Mouse (Mus musculus): Measurements from ENCODE around the gene Olfr389. TPM values are rescaled to one million over a fixed set of nuclear protein-coding genes. Genes with fewer than 3 reads are reported as not detected.

Gene Olfr389
- polyA plus RNA-seq (2012; rRNA removed; ENCODE audit: low replicate concordance) = not detected in 2 replicates

GRCm38 (mm10) chr11:73780613-73781012 lies at the start of gene Olfr389:
Gene Olfr389, minus strand, starts transcription at chr11:73780713.

DNA sequence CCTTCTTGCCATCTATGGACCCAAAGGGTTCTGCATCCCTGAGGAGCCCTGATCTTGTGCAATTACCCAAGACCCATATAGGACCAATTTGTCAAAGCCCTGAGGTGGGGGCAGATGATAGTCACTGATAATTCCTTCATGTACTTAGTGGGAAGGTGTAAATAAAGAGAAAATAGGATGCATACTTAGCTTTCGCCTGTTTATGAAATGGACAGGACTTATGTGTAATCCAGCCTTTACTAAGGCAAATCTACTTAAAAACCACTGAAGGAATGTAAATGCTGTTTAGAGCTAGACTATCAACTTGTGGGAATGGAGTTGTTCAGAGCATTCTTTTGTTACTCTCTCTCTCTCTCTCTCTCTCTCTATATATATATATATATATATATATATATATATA lies 36.4 kb upstream of the Olfr389 start, which contains the start of gene Olfr392:
Gene Olfr392 (minus strand): TSS at position 101 of the 400 bp plus-strand sequence.

GRCm38 (mm10) chr11:73802952-73803351 lies 22.4 kb upstream of the Olfr389 start, which contains the start of gene Olfr391-ps:
Gene Olfr391-ps, minus strand, starts transcription at chr11:73803052.

DNA sequence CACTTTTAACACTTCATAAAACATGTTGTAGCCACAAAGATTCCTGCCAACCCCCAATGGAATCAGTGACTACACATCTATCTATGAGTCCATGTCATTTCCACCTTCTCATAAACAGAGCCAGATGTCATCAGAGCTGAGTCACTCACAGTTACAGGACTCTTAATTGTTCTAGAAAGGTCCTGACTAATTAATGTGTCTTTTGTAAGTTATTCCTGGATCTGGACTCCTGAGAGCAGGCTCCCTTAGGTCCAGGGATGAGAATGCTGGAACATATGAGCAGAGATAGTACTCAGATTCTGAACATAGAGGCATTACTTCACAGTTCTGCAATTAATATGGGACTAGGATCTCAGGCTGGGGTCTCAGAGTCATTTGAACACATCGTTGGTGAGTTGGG lies 2.2 kb upstream of the Olfr389 start, which contains the start of gene Olfr390:
Gene Olfr390 (plus strand): TSS at position 301 of the 400 bp plus-strand sequence.

Other genes with a start within 250 kb of the Olfr389 start
- gene Olfr385, start 187.7 kb downstream of the Olfr389 start, polyA plus RNA-seq (2012; rRNA removed; ENCODE audit: low replicate concordance) = not detected in 2 replicates
- not detected in 2 replicates for gene Olfr384, start 182.1 kb downstream of the Olfr389 start, polyA plus RNA-seq (2012; rRNA removed; ENCODE audit: low replicate concordance)
- gene Zfp735, start 91.9 kb downstream of the Olfr389 start, polyA plus RNA-seq (2012; rRNA removed; ENCODE audit: low replicate concordance) = not detected in 2 replicates
- gene Olfr390, start 2.3 kb upstream of the Olfr389 start, polyA plus RNA-seq (2012; rRNA removed; ENCODE audit: low replicate concordance) = not detected in 2 replicates
- not detected in 2 replicates for gene Olfr391-ps, start 22.3 kb upstream of the Olfr389 start, polyA plus RNA-seq (2012; rRNA removed; ENCODE audit: low replicate concordance)
- gene Olfr392, start 36.3 kb upstream of the Olfr389 start, polyA plus RNA-seq (2012; rRNA removed; ENCODE audit: low replicate concordance) = not detected in 2 replicates
- not detected in 2 replicates for gene Olfr393, start 70.7 kb upstream of the Olfr389 start, polyA plus RNA-seq (2012; rRNA removed; ENCODE audit: low replicate concordance)
- gene Olfr394, start 110.1 kb upstream of the Olfr389 start, polyA plus RNA-seq (2012; rRNA removed; ENCODE audit: low replicate concordance) = not detected in 2 replicates
- gene Olfr395, start 128.6 kb upstream of the Olfr389 start, polyA plus RNA-seq (2012; rRNA removed; ENCODE audit: low replicate concordance) = not detected in 2 replicates
- not detected in 2 replicates for gene Olfr23, start 156.0 kb upstream of the Olfr389 start, polyA plus RNA-seq (2012; rRNA removed; ENCODE audit: low replicate concordance)
- gene Olfr397, start 180.1 kb upstream of the Olfr389 start, polyA plus RNA-seq (2012; rRNA removed; ENCODE audit: low replicate concordance) = not detected in 2 replicates
- not detected in 2 replicates for gene Olfr398, start 209.7 kb upstream of the Olfr389 start, polyA plus RNA-seq (2012; rRNA removed; ENCODE audit: low replicate concordance)

All from subcutaneous adipose tissue, adult 2 months (tissue).